Mouse (Mus musculus): Measurements from ENCODE around the gene Itprip.

DNA sequence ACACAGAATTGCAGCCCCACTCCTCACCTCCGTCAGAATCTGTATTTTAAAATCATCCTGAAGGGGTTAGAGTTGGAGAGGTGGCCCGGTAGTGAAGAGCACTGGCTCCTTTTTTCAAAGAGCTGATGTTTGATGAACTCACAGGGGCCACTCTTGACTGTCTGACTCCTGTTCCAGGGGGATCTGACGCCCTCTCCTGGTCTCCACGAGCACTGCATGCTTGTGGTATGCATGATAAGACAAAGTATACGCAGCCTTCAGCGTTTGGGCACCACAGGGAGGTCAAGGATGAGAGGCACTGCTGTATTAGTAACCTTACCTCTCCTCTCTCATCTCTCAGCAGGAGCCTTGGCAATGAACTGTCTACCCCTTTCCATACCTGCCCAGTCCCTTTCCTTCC, 19.1 kb downstream of the Itprip start:
- TF ChIP-seq USF1 (IDR thresholded peaks at IDR 0.05; ENCODE audit: low read depth) (no peak), E2F4 (IDR thresholded peaks at IDR 0.05; ENCODE audit: insufficient read depth) (no peak), MAX (IDR thresholded peaks at IDR 0.05; ENCODE audit: low read depth) (no peak), POLR2AphosphoS2 (IDR thresholded peaks at IDR 0.05; ENCODE audit: insufficient read length, low read depth) (no peak), REST (IDR thresholded peaks at IDR 0.05; ENCODE audit: insufficient read depth, insufficient read length) (no peak), POLR2A (IDR thresholded peaks at IDR 0.05; ENCODE audit: insufficient read length, low read depth) (no peak), TCF3 (IDR thresholded peaks at IDR 0.05; ENCODE audit: insufficient read length, low read depth) (no peak), MYOG (IDR thresholded peaks at IDR 0.05; ENCODE audit: control insufficient read depth in 1 of 3, insufficient read depth in 1 of 3, insufficient read length in 2 of 3, low read depth in 2 of 3) (no peak), CEBPB (IDR thresholded peaks at IDR 0.05; ENCODE audit: insufficient read depth, poor library complexity, severe bottlenecking) (no peak), MYOD1 (IDR thresholded peaks at IDR 0.05; ENCODE audit: control insufficient read depth in 1 of 3, insufficient read length in 2 of 3, low read depth in 2 of 3) (no peak)
